12 mouse cellular contexts compared by ENCODE assay signal in the genomic region with DNA sequence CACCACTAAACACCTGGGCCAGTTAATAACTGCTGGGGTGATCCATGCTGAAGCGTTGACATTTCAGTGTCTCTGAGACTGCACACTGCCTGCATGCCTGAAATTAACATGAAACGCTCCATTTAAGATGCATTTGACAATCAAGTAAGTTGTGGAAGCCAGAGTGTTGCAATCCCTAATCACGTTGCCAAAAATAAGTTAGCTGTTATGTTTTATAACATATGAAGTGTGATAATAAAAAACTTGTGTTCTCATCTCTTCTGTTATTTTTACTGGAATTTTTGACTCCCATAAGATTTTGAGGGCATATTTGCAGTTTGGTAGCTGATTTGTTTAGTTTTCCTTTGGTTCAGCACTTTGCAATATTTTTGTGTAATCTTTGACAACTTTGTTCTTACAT. TPM values are rescaled to one million over a fixed set of nuclear protein-coding genes. Genes with fewer than 3 reads are reported as not detected.
"Had no signal": no experiment of that assay in that cellular context is flagged by ENCODE, and none has a peak within 500 bp of the region (broad histone marks: within the 10 kb centered on the region; RNA-seq: fewer than 3 reads in every experiment).

No protein-coding gene starts in this region.

- H3K4me3 ChIP-seq: left cerebral cortex, adult 2 months; limb, embryonic 10.5 days; liver, embryonic 12.5 days; midbrain, embryonic 10.5 days; midbrain, embryonic 15.5 days; neural tube, embryonic 12.5 days had no signal

- ATAC-seq: intestine, postnatal 0 days; liver, embryonic 12.5 days; midbrain, embryonic 15.5 days had no signal

- H3K4me1 ChIP-seq: liver, embryonic 12.5 days; midbrain, embryonic 10.5 days; midbrain, embryonic 15.5 days; neural tube, embryonic 12.5 days had no signal

- DNase-seq: kidney, adult 8-10 months; kidney, postnatal 25 days; thymus, postnatal 4 days had no signal

- H3K27me3 ChIP-seq: liver, embryonic 12.5 days; midbrain, embryonic 15.5 days; neural tube, embryonic 12.5 days had no signal

- H3K27ac ChIP-seq: left cerebral cortex, adult 2 months; limb, embryonic 10.5 days; liver, embryonic 12.5 days; midbrain, embryonic 10.5 days; midbrain, embryonic 15.5 days; neural tube, embryonic 12.5 days; stomach, postnatal 0 days had no signal

- H3K9ac ChIP-seq: liver, embryonic 12.5 days; midbrain, embryonic 15.5 days; neural tube, embryonic 12.5 days had no signal

- H3K9me3 ChIP-seq: limb, embryonic 10.5 days; liver, embryonic 12.5 days; midbrain, embryonic 10.5 days; midbrain, embryonic 15.5 days; neural tube, embryonic 12.5 days had no signal

- H3K4me2 ChIP-seq: liver, embryonic 12.5 days; midbrain, embryonic 15.5 days; neural tube, embryonic 12.5 days had no signal

- H3K36me3 ChIP-seq: midbrain, embryonic 15.5 days had no signal

RNA-seq across cellular contexts. Expression of a gene that starts 59.6 kb away (rescaled TPM):
- polyA plus RNA-seq: intestine, postnatal 0 days; liver, embryonic 12.5 days; liver, embryonic 16.5 days; stomach, postnatal 0 days had no signal
